Mouse (Mus musculus): Measurements from ENCODE around the gene Uts2. TPM values are rescaled to one million over a fixed set of nuclear protein-coding genes. Genes with fewer than 3 reads are reported as not detected.

The Uts2 gene
- total and polyA plus RNA-seq, 3 experiments, result not detected

DNA sequence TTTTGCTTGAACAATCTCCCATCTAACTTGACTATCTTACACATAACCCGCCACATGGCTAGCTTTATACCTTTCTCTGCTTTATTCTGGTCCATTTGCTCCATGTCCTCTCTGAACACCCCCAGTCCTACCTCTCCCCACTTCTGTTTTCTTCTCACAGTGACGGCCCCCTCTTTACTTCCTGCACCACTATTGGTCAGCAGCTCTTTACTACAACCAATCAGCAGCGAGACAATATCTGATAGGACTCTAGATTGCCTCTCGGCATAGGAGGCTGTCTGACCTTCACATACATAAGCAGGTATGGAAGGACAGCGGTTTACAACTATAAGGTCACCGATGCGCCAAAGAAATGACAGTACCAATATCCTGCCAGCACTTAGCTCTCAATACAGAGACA lies 39.6 kb downstream of the Uts2 start:
- DNase-seq (ENCODE audit: low read depth, low spot score), result peak; percentile 52
- H3K4me3 ChIP-seq (ENCODE audit: control insufficient read depth in 1 of 2, insufficient read depth in 1 of 2, low read depth in 2 of 2, low read length in 2 of 2), result no peak overlapping the region
- no peak overlapping the region for H3K27ac ChIP-seq (ENCODE audit: control insufficient read depth, low read depth, low read length)
- no peaks in the 10 kb centered on the region for H3K4me1 ChIP-seq (ENCODE audit: control insufficient read depth in 1 of 2, insufficient read depth in 2 of 2, low read length in 2 of 2)
- no peak overlapping the region for H3K9ac ChIP-seq (ENCODE audit: control insufficient read depth, low read depth, low read length, poor library complexity, severe bottlenecking)
- no peaks in the 10 kb centered on the region for H3K27me3 ChIP-seq (ENCODE audit: control insufficient read depth in 1 of 2, insufficient read depth in 2 of 2, low read length in 2 of 2)
- H3K9me3 ChIP-seq (replicated peaks; ENCODE audit: insufficient read depth, low read length), result no peaks in the 10 kb centered on the region
- TF ChIP-seq HCFC1 (IDR thresholded peaks at IDR 0.05; ENCODE audit: low read depth, low read length) (no peak), CHD2 (IDR thresholded peaks at IDR 0.05; ENCODE audit: low read length) (no peak), ETS1 (IDR thresholded peaks at IDR 0.05; ENCODE audit: low read depth, low read length) (no peak), MXI1 (IDR thresholded peaks at IDR 0.05; ENCODE audit: low read depth, low read length) (no peak), MYC (IDR thresholded peaks at IDR 0.05; ENCODE audit: low read depth, low read length) (no peak), RCOR1 (IDR thresholded peaks at IDR 0.05; ENCODE audit: low read depth, low read length) (no peak), UBTF (IDR thresholded peaks at IDR 0.05; ENCODE audit: borderline replicate concordance, insufficient read depth, low read depth, low read length) (no peak), BHLHE40 (IDR thresholded peaks at IDR 0.05; ENCODE audit: borderline replicate concordance, low read depth, low read length) (no peak), ZNF384 (IDR thresholded peaks at IDR 0.05; ENCODE audit: low read depth, low read length) (no peak), NRF1 (IDR thresholded peaks at IDR 0.05; ENCODE audit: insufficient read depth, low read depth, low read length, poor library complexity, severe bottlenecking) (no peak), MAFK (IDR thresholded peaks at IDR 0.05; ENCODE audit: borderline replicate concordance, low read depth, low read length) (no peak), CHD1 (IDR thresholded peaks at IDR 0.05; ENCODE audit: low read depth, low read length) (no peak), ZKSCAN1 (IDR thresholded peaks at IDR 0.05; ENCODE audit: low read depth, low read length) (no peak), MYB (IDR thresholded peaks at IDR 0.05; ENCODE audit: low read depth, low read length) (no peak), TBP (IDR thresholded peaks at IDR 0.05; ENCODE audit: low read depth, low read length) (no peak), NELFE (IDR thresholded peaks at IDR 0.05; ENCODE audit: low read depth, low read length) (no peak), TCF12 (IDR thresholded peaks at IDR 0.05; ENCODE audit: low read depth, low read length) (no peak)
- H3K36me3 ChIP-seq (ENCODE audit: control insufficient read depth in 1 of 2, insufficient read depth in 2 of 2, low read length in 2 of 2), result no peaks in the 10 kb centered on the region
- H3K79me2 ChIP-seq (ENCODE audit: control insufficient read depth, insufficient read depth, low read length, poor library complexity), result no peaks in the 10 kb centered on the region

DNA sequence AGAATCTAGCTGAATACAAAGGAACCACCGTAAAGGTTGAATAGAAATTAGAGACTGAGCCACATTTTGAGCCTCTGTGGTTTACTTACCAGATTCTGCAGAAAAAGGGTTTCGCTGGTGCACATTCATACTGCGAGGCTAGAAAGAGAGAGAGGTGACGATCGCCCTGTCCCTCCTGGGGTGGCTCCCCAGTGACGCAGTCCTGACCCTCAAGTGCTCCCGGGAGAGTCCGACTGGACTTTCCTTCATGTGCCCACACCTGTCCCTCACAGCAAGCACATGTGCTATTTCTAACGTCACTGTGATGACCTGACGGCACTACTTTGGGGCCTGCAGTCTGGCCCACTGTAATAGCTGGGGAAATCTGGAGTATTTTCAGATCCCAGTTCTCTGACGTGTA lies 40.9 kb downstream of the Uts2 start:
- H3K4me1 ChIP-seq (ENCODE audit: control insufficient read depth in 1 of 2, insufficient read depth in 2 of 2, low read length in 2 of 2), result no peaks in the 10 kb centered on the region
- no peak for TF ChIP-seq CHD2 (IDR thresholded peaks at IDR 0.05; ENCODE audit: low read length)
- TF ChIP-seq USF1 (IDR thresholded peaks at IDR 0.05; ENCODE audit: low read depth, low read length), result no peak
- no peak for TF ChIP-seq SMC3 (IDR thresholded peaks at IDR 0.05; ENCODE audit: low read depth, low read length)
- TF ChIP-seq BHLHE40 (IDR thresholded peaks at IDR 0.05; ENCODE audit: borderline replicate concordance, low read depth, low read length), result no peak
- TF ChIP-seq UBTF (IDR thresholded peaks at IDR 0.05; ENCODE audit: borderline replicate concordance, insufficient read depth, low read depth, low read length), result no peak
- no peak for TF ChIP-seq ZNF384 (IDR thresholded peaks at IDR 0.05; ENCODE audit: low read depth, low read length)
- no peak for TF ChIP-seq CHD1 (IDR thresholded peaks at IDR 0.05; ENCODE audit: low read depth, low read length)
- no peak for TF ChIP-seq MEF2A (IDR thresholded peaks at IDR 0.05; ENCODE audit: extremely low read depth, insufficient replicate concordance, low read depth, low read length, poor library complexity, severe bottlenecking)
- no peak for TF ChIP-seq POLR2A (IDR thresholded peaks at IDR 0.05; ENCODE audit: control insufficient read depth in 1 of 2, insufficient read depth in 1 of 2, low read depth in 1 of 2, low read length in 2 of 2, poor library complexity in 1 of 2)
- no peak for TF ChIP-seq ETS1 (IDR thresholded peaks at IDR 0.05; ENCODE audit: low read depth, low read length)
- no peak for TF ChIP-seq HCFC1 (IDR thresholded peaks at IDR 0.05; ENCODE audit: low read depth, low read length)
- TF ChIP-seq ELF1 (IDR thresholded peaks at IDR 0.05; ENCODE audit: low read depth, low read length), result no peak
- no peak for TF ChIP-seq KAT2A (conservative IDR thresholded peaks at IDR 0.05; ENCODE audit: low read depth, low read length)
- TF ChIP-seq ZC3H11A (IDR thresholded peaks at IDR 0.05; ENCODE audit: low read depth, low read length), result no peak
- no peak for TF ChIP-seq TCF12 (IDR thresholded peaks at IDR 0.05; ENCODE audit: low read depth, low read length)
- no peak for TF ChIP-seq POLR2AphosphoS5 (IDR thresholded peaks at IDR 0.05; ENCODE audit: borderline replicate concordance, low read depth, low read length)
- TF ChIP-seq MYB (IDR thresholded peaks at IDR 0.05; ENCODE audit: low read depth, low read length), result no peak
- no peak for DNase-seq (ENCODE audit: low read depth, low spot score)
- no peaks in the 10 kb centered on the region for H3K27me3 ChIP-seq (ENCODE audit: control insufficient read depth in 1 of 2, insufficient read depth in 2 of 2, low read length in 2 of 2)
- no peak overlapping the region for H3K9ac ChIP-seq (ENCODE audit: control insufficient read depth, low read depth, low read length, poor library complexity, severe bottlenecking)
- H3K9me3 ChIP-seq (replicated peaks; ENCODE audit: insufficient read depth, low read length), result no peaks in the 10 kb centered on the region
- H3K27ac ChIP-seq (ENCODE audit: control insufficient read depth, low read depth, low read length), result no peak overlapping the region
- H3K4me3 ChIP-seq (ENCODE audit: control insufficient read depth in 1 of 2, insufficient read depth in 1 of 2, low read depth in 2 of 2, low read length in 2 of 2), result no peak overlapping the region
- H3K36me3 ChIP-seq (ENCODE audit: control insufficient read depth in 1 of 2, insufficient read depth in 2 of 2, low read length in 2 of 2), result no peaks in the 10 kb centered on the region
- no peaks in the 10 kb centered on the region for H3K79me2 ChIP-seq (ENCODE audit: control insufficient read depth, insufficient read depth, low read length, poor library complexity)
